Mouse (Mus musculus) intestine, embryonic 14.5 days (tissue): ENCODE measurements around the gene B4galt1. TPM values are rescaled to one million over a fixed set of nuclear protein-coding genes. Genes with fewer than 3 reads are reported as not detected.

Experiments used
- ATAC-seq: fragments of 200-750 bp; cut with Nextera tagmentation; replicated peaks from 2 replicates; pipeline ENCODE4 v1.8.0; 2017; ENCODE audit warnings: low read depth, moderate number of reproducible peaks, moderate TSS enrichment, moderate library complexity; ENCODE audit not compliant: low FRiP score, low TSS enrichment
- DNase-seq: peaks from one replicate; pipeline ENCODE4 v3.0.0-alpha.2; 2018; ENCODE audit warnings: low spot score
- H3K27ac ChIP-seq: fragments of 300-500 bp; sonication (generic); 2 replicates; pipeline ENCODE4 v1.5.1; 2014; ENCODE audit warnings: low read depth, mild to moderate bottlenecking, control low read depth
- H3K27me3 ChIP-seq: fragments of 300-500 bp; sonication (generic); replicated peaks from 2 replicates; pipeline ENCODE4 v1.6.1; 2014; ENCODE audit warnings: low read length, control low read depth; ENCODE audit not compliant: control insufficient read depth, insufficient read depth
- H3K36me3 ChIP-seq: fragments of 300-500 bp; sonication (generic); 2 replicates; pipeline ENCODE4 v1.6.1; 2014; ENCODE audit warnings: low read length, control low read depth; ENCODE audit not compliant: control insufficient read depth, insufficient read depth
- H3K4me1 ChIP-seq: fragments of 300-500 bp; sonication (generic); replicated peaks from 2 replicates; pipeline ENCODE4 v1.6.1; 2014; ENCODE audit warnings: low read length, control low read depth, mixed read lengths; ENCODE audit not compliant: control insufficient read depth, insufficient read depth
- H3K4me2 ChIP-seq: fragments of 300-500 bp; sonication (generic); 2 replicates; pipeline ENCODE4 v1.6.1; 2014; ENCODE audit warnings: low read length
- H3K4me3 ChIP-seq: fragments of 300-500 bp; sonication (generic); 2 replicates; pipeline ENCODE4 v1.5.1; 2014; ENCODE audit warnings: low read depth, low read length, control low read depth, mixed read lengths
- H3K9ac ChIP-seq: fragments of 300-500 bp; sonication (generic); 2 replicates; pipeline ENCODE4 v1.6.1; 2014; ENCODE audit warnings: mild to moderate bottlenecking, low read length
- H3K9me3 ChIP-seq: fragments of 300-500 bp; sonication (generic); 2 replicates; pipeline ENCODE4 v1.6.1; 2016; ENCODE audit warnings: low read length, control low read depth; ENCODE audit not compliant: control insufficient read depth
- WGBS: fragments of 180-500 bp; shearing (Covaris S2); extraction: QIAGEN DNeasy Blood & Tissue Kit; methylation state at CpG from one replicate; pipeline ENCODE4 v1.1.7; 2014; 5-methylcytosine and 5-hydroxymethylcytosine counted together
- polyA plus RNA-seq: library from polyadenylated mRNA; unstranded; fragments of >200 nt; fragmentation: Nextera tagmentation; extraction: Ambion mirVana; gene quantifications from 2 replicates; pipeline ENCODE4 v1.2.1, GENCODE M21; 2014

Gene B4galt1
- 36.7 and 37.9 TPM in 2 replicates for polyA plus RNA-seq

GRCm38 (mm10) chr4:40853565-40854386 lies at the start of gene B4galt1:
TSS of gene B4galt1 (minus strand) at chr4:40854005.
- peak within 1 kb of the TSS; percentile 91 for H3K27ac ChIP-seq
- DNase-seq, result peak; percentile 99
- H3K4me3 ChIP-seq, result peak within 1 kb of the TSS; percentile 72
- H3K4me2 ChIP-seq, result peak within 1 kb of the TSS; percentile 86
- ATAC-seq, result peak; percentile 97
- H3K9me3 ChIP-seq, result no peaks in the 10 kb centered on the region
- peak within 1 kb of the TSS; percentile 86 for H3K9ac ChIP-seq
- no peaks in the 10 kb centered on the region for H3K36me3 ChIP-seq
- under 1% methylated on average over 80 of the region's 83 CpGs for WGBS
- H3K4me1 ChIP-seq, result peaks cover 29% of the 10 kb centered on the region
- H3K27me3 ChIP-seq, result no peaks in the 10 kb centered on the region

DNA sequence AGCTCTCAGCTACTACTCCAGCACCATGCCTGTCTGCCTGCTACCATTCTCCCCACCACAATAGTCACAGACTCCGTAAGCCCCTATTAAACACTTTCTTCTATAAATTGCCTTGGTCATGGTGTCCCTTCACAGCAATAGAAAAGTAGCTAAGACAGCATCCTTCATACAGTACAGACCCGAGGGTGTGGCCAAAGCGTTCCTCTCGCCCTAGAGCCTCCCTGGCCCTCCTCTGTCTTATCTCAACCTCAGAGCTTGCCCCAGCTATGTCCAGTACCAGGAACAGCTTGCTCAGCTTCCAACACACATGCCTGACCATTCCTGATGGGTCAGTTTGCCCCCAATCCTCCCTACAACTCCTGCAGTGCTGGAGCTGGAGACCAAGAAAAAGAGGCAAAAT lies 46.8 kb upstream of the B4galt1 start:
- no peak overlapping the region for H3K27ac ChIP-seq
- peaks cover 3% of the 10 kb centered on the region; the same call in 1 of the 2 replicates for H3K9me3 ChIP-seq
- no peaks in the 10 kb centered on the region for H3K27me3 ChIP-seq
- no peak overlapping the region for H3K4me3 ChIP-seq
- DNase-seq (no peak), ATAC-seq (no peak)
- no peaks in the 10 kb centered on the region for H3K36me3 ChIP-seq
- H3K9ac ChIP-seq, result no peak overlapping the region
- WGBS, result 84% methylated on average over 4 of the region's 4 CpGs
- no peaks in the 10 kb centered on the region for H3K4me1 ChIP-seq
- H3K4me2 ChIP-seq, result no peak overlapping the region

DNA sequence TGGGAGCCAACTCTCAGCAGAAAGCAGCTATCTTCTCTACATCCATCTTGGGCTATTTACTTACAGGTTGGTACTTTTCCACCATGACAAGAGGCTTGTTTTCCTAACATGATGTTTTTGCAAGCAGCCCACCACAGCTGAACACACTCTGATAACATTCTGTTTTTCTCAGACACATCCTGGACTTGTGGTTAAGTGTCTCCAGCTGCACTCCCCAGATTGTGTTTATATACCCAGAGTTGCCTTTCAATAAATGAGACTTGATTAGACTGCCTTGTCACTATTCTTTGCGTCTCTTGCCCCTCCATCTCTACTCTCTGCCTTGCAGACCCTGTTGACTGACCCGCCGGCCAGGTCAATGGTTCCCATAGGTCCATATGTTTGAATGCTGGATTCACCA lies 46.3 kb upstream of the B4galt1 start:
- no peaks in the 10 kb centered on the region for H3K27me3 ChIP-seq
- peaks cover 3% of the 10 kb centered on the region; the same call in 1 of the 2 replicates for H3K9me3 ChIP-seq
- no peak overlapping the region for H3K4me2 ChIP-seq
- H3K27ac ChIP-seq, result no peak overlapping the region
- no peak overlapping the region for H3K9ac ChIP-seq
- H3K36me3 ChIP-seq, result no peaks in the 10 kb centered on the region
- H3K4me3 ChIP-seq, result no peak overlapping the region
- WGBS, result 89% methylated on average over 3 of the region's 3 CpGs
- DNase-seq (no peak), ATAC-seq (no peak)
- no peaks in the 10 kb centered on the region for H3K4me1 ChIP-seq

- H3K27ac ChIP-seq, result no peak overlapping the region
- ATAC-seq, result no peak
- 73% methylated on average over 2 of the region's 2 CpGs for WGBS
These were observed 45.5 kb upstream of the B4galt1 start for GRCm38 (mm10) chr4:40899264-40899663.

GRCm38 (mm10) chr4:40898476-40899044 lies 44.8 kb upstream of the B4galt1 start:
- H3K9ac ChIP-seq, result no peak overlapping the region
- peaks cover 3% of the 10 kb centered on the region; the same call in 1 of the 2 replicates for H3K9me3 ChIP-seq
- H3K4me2 ChIP-seq, result no peak overlapping the region
- H3K36me3 ChIP-seq, result no peaks in the 10 kb centered on the region
- DNase-seq (no peak), ATAC-seq (0 out of 2 replicates have a peak, but pooled peaks have one; percentile 45)
- H3K4me1 ChIP-seq, result no peaks in the 10 kb centered on the region
- H3K27me3 ChIP-seq, result no peaks in the 10 kb centered on the region
- H3K4me3 ChIP-seq, result no peak overlapping the region
- 86% methylated on average over 6 of the region's 6 CpGs for WGBS
- H3K27ac ChIP-seq, result no peak overlapping the region

More at GRCm38 (mm10) chr4:40899264-40899663, 45.5 kb upstream of the B4galt1 start:
- Histone ChIP-seq H3K4me1 (no peaks in the 10 kb centered on the region), H3K4me3 (no peak overlapping the region), H3K9me3 (peaks cover 3% of the 10 kb centered on the region; the same call in 1 of the 2 replicates), H3K4me2 (no peak overlapping the region), H3K36me3 (no peaks in the 10 kb centered on the region), H3K27me3 (no peaks in the 10 kb centered on the region), H3K9ac (no peak overlapping the region)
- DNase-seq, result no peak

DNA sequence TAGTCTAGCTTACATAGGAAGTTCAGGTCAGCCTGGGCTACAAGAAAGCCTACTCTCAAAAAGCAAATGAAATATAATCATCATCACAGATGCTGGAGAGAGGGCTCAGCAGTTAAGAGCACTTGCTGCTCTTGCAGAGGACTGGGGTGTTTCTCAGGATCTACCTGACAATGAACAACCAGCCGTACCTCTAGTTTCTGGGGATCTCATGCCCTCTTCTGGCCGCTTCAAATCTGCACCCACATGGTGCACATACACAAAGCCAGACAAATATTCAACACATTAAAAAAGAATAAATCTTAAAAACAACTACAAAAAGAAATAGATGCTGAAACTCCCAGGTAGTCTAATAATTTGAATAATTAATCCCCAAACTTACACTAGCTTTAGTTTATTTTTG lies 41.8 kb upstream of the B4galt1 start:
- 93% methylated on average over 2 of the region's 2 CpGs for WGBS
- no peak for ATAC-seq

GRCm38 (mm10) chr4:40895118-40895517 lies 41.3 kb upstream of the B4galt1 start:
- no peaks in the 10 kb centered on the region for H3K27me3 ChIP-seq
- WGBS, result 81% methylated on average over 3 of the region's 3 CpGs
- no peaks in the 10 kb centered on the region for H3K36me3 ChIP-seq
- no peak overlapping the region for H3K9ac ChIP-seq
- no peak; the same call in 1 of the 2 replicates for ATAC-seq
- 0 out of 2 replicates have a peak, but pooled peaks cover under 1% of the 10 kb centered on the region for H3K9me3 ChIP-seq
- no peak overlapping the region for H3K27ac ChIP-seq
- no peak overlapping the region for H3K4me3 ChIP-seq
- no peaks in the 10 kb centered on the region for H3K4me1 ChIP-seq
- H3K4me2 ChIP-seq, result no peak overlapping the region
- no peak for DNase-seq

More for the DNA sequence above, 41.8 kb upstream of the B4galt1 start:
- H3K4me3 ChIP-seq, result no peak overlapping the region
- H3K9me3 ChIP-seq, result peaks cover 3% of the 10 kb centered on the region; the same call in 1 of the 2 replicates
- H3K4me2 ChIP-seq, result no peak overlapping the region
- H3K9ac ChIP-seq, result no peak overlapping the region
- no peaks in the 10 kb centered on the region for H3K4me1 ChIP-seq
- DNase-seq, result no peak
- no peaks in the 10 kb centered on the region for H3K36me3 ChIP-seq
- no peak overlapping the region for H3K27ac ChIP-seq
- no peaks in the 10 kb centered on the region for H3K27me3 ChIP-seq

DNA sequence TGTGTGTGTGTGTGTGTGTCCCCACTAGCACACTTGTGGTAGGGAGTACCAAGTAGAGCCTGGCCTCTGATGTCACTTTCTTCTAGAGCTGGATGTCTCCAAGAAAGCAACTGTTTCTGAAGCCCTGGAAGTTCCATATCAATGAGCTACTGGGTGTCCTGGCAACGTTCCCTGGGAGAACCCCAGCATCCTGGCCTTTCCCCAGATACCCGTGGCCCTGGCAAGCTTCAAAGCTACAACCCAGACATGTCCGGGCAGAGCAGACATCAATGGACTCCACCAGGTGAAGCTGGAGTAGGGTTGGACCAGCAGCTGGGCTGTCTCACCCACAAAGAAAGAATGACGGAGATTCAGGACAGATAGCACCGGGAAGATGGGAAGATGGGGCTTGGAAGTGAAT lies 37.4 kb upstream of the B4galt1 start:
- DNase-seq, result no peak
- Histone ChIP-seq H3K36me3 (no peaks in the 10 kb centered on the region), H3K4me2 (no peak overlapping the region), H3K4me1 (no peaks in the 10 kb centered on the region), H3K4me3 (no peak overlapping the region), H3K9ac (no peak overlapping the region), H3K27ac (no peak overlapping the region), H3K27me3 (no peaks in the 10 kb centered on the region), H3K9me3 (no peaks in the 10 kb centered on the region)
- WGBS, result 72% methylated on average over 5 of the region's 5 CpGs
- ATAC-seq, result no peak
